Mouse (Mus musculus): ENCODE results near the gene Hist1h2an. TPM values are rescaled to one million over a fixed set of nuclear protein-coding genes. Genes with fewer than 3 reads are reported as not detected.
"Not testable (repeated sequence)": the region's sequence is repeated elsewhere in the genome, so short reads cannot be mapped to it uniquely, and the experiment has no call there.

Gene Hist1h2an
- polyA plus RNA-seq, 1 experiment from 2014 or later, result 15.9 TPM

- H3K27ac ChIP-seq, result peak overlapping the region; percentile 100
- DNase-seq, result peak; percentile 68
- not testable (repeated sequence) for H3K36me3 ChIP-seq; H3K27me3 ChIP-seq; H3K9me3 ChIP-seq (replicated peaks)
- WGBS (ENCODE audit: insufficient replicate concordance), result 1% methylated on average over 15 of the region's 35 CpGs
- H3K4me2 ChIP-seq, result peak overlapping the region; percentile 74
- H3K4me1 ChIP-seq (replicated peaks), result peaks cover 47% of the 10 kb centered on the region
- H3K9ac ChIP-seq, result peak overlapping the region; percentile 78
- H3K4me3 ChIP-seq (replicated peaks), result peak overlapping the region; percentile 60
- ATAC-seq (ENCODE audit: low read depth), result peak; percentile 4
Observed at GRCm38 (mm10) chr13:21782361-21783254, 4.4 kb downstream of the Hist1h2an start.

GRCm38 (mm10) chr13:21781639-21782038, 5.4 kb downstream of the Hist1h2an start:
- no peaks in the 10 kb centered on the region for H3K36me3 ChIP-seq
- H3K4me1 ChIP-seq (replicated peaks), result peaks cover 56% of the 10 kb centered on the region
- no peak for DNase-seq
- no peak for ATAC-seq (ENCODE audit: low read depth)
- 75% methylated on average over 1 of the region's 1 CpGs for WGBS (ENCODE audit: insufficient replicate concordance)
- H3K4me2 ChIP-seq, result peak overlapping the region; percentile 74
- no peaks in the 10 kb centered on the region for H3K9me3 ChIP-seq (replicated peaks)
- H3K27ac ChIP-seq, result peak overlapping the region; percentile 100
- no peaks in the 10 kb centered on the region for H3K27me3 ChIP-seq
- peak overlapping the region; percentile 64 for H3K9ac ChIP-seq
- peak overlapping the region; percentile 35; the same call in 1 of the 2 replicates for H3K4me3 ChIP-seq (replicated peaks)

- no peaks in the 10 kb centered on the region for H3K27me3 ChIP-seq
- no peaks in the 10 kb centered on the region for H3K36me3 ChIP-seq
- H3K27ac ChIP-seq, result peak overlapping the region; percentile 100
- H3K4me2 ChIP-seq, result peak overlapping the region; percentile 91
- no peak for DNase-seq
- peaks cover 59% of the 10 kb centered on the region for H3K4me1 ChIP-seq (replicated peaks)
- no peaks in the 10 kb centered on the region for H3K9me3 ChIP-seq (replicated peaks)
- H3K4me3 ChIP-seq (replicated peaks), result peak overlapping the region; percentile 73
- peak overlapping the region; percentile 93 for H3K9ac ChIP-seq
- no peak for ATAC-seq (ENCODE audit: low read depth)
- WGBS (ENCODE audit: insufficient replicate concordance), result 29% methylated on average over 6 of the region's 6 CpGs
Observed at GRCm38 (mm10) chr13:21781021-21781555, 5.9 kb downstream of the Hist1h2an start.

- Histone ChIP-seq H3K27me3 (no peaks in the 10 kb centered on the region), H3K27ac (peak within 1 kb of the TSS; percentile 100), H3K36me3 (no peaks in the 10 kb centered on the region), H3K4me2 (peak within 1 kb of the TSS; percentile 91), H3K4me1 (replicated peaks) (peaks cover 57% of the 10 kb centered on the region), H3K4me3 (replicated peaks) (peak within 1 kb of the TSS; percentile 73), H3K9ac (peak within 1 kb of the TSS; percentile 93), H3K9me3 (replicated peaks) (no peaks in the 10 kb centered on the region)
- ATAC-seq (ENCODE audit: low read depth), result peak; percentile 54
- under 1% methylated on average over 44 of the region's 44 CpGs for WGBS (ENCODE audit: insufficient replicate concordance)
- peak; percentile 87 for DNase-seq
Observed at GRCm38 (mm10) chr13:21779767-21780731, 7.0 kb downstream of the Hist1h2an start, which contains the start of gene Hist1h1b. TSS of gene Hist1h1b (minus strand) at chr13:21780625.

- H3K36me3 ChIP-seq, result 0 out of 2 replicates have a peak, but pooled peaks cover 3% of the 10 kb centered on the region
- no peaks in the 10 kb centered on the region for H3K27me3 ChIP-seq
- WGBS (ENCODE audit: insufficient replicate concordance), result 3% methylated on average over 33 of the region's 33 CpGs
- H3K9me3 ChIP-seq (replicated peaks), result no peaks in the 10 kb centered on the region
- peak overlapping the region; percentile 73 for H3K4me3 ChIP-seq (replicated peaks)
- ATAC-seq (ENCODE audit: low read depth) (peak; percentile 70), DNase-seq (peak; percentile 78)
- H3K4me1 ChIP-seq (replicated peaks), result peaks cover 54% of the 10 kb centered on the region
- peak overlapping the region; percentile 100 for H3K27ac ChIP-seq
- peak overlapping the region; percentile 93 for H3K9ac ChIP-seq
- peak overlapping the region; percentile 91 for H3K4me2 ChIP-seq
Observed at GRCm38 (mm10) chr13:21778814-21779766, 7.9 kb downstream of the Hist1h2an start.

- no peaks in the 10 kb centered on the region for H3K9me3 ChIP-seq (replicated peaks)
- no peaks in the 10 kb centered on the region for H3K36me3 ChIP-seq
- no peaks in the 10 kb centered on the region for H3K27me3 ChIP-seq
- peak overlapping the region; percentile 99 for H3K27ac ChIP-seq
- peak overlapping the region; percentile 70 for H3K9ac ChIP-seq
- ATAC-seq (ENCODE audit: low read depth) (no peak), DNase-seq (no peak)
- H3K4me2 ChIP-seq, result peak overlapping the region; percentile 64
- 78% methylated on average over 1 of the region's 1 CpGs for WGBS (ENCODE audit: insufficient replicate concordance)
- peak overlapping the region; percentile 50 for H3K4me3 ChIP-seq (replicated peaks)
- H3K4me1 ChIP-seq (replicated peaks), result peaks cover 27% of the 10 kb centered on the region
Observed at GRCm38 (mm10) chr13:21755707-21756106, 31.3 kb downstream of the Hist1h2an start.

GRCm38 (mm10) chr13:21754294-21755001, 32.6 kb downstream of the Hist1h2an start:
- not testable (repeated sequence) for H3K9me3 ChIP-seq (replicated peaks); H3K36me3 ChIP-seq; H3K27me3 ChIP-seq
- H3K27ac ChIP-seq, result peak overlapping the region; percentile 99
- peak; percentile 61 for DNase-seq
- H3K4me3 ChIP-seq (replicated peaks), result peak overlapping the region; percentile 56
- H3K4me1 ChIP-seq (replicated peaks), result peaks cover 27% of the 10 kb centered on the region
- H3K9ac ChIP-seq, result peak overlapping the region; percentile 75
- ATAC-seq (ENCODE audit: low read depth), result peak; percentile 20
- WGBS (ENCODE audit: insufficient replicate concordance), result under 1% methylated on average over 20 of the region's 26 CpGs
- H3K4me2 ChIP-seq, result peak overlapping the region; percentile 78

GRCm38 (mm10) chr13:21753524-21754285, 33.3 kb downstream of the Hist1h2an start, which contains the start of the genes Hist1h2ak and Hist1h2bn:
TSS of gene Hist1h2ak (minus strand) at chr13:21753827.
TSS of gene Hist1h2bn (plus strand) at chr13:21754123.
- peaks cover 31% of the 10 kb centered on the region for H3K4me1 ChIP-seq (replicated peaks)
- peak within 1 kb of the TSS; percentile 58 for H3K4me3 ChIP-seq (replicated peaks)
- H3K36me3 ChIP-seq; H3K9me3 ChIP-seq (replicated peaks); H3K27me3 ChIP-seq: not testable (repeated sequence)
- peak within 1 kb of the TSS; percentile 83 for H3K9ac ChIP-seq
- peak; percentile 92 for DNase-seq
- H3K4me2 ChIP-seq, result peak within 1 kb of the TSS; percentile 78
- peak; percentile 81 for ATAC-seq (ENCODE audit: low read depth)
- H3K27ac ChIP-seq, result peak within 1 kb of the TSS; percentile 99
- 1% methylated on average over 48 of the region's 50 CpGs for WGBS (ENCODE audit: insufficient replicate concordance)

- Histone ChIP-seq H3K27me3 (no peaks in the 10 kb centered on the region), H3K4me2 (peak overlapping the region; percentile 78), H3K9ac (peak overlapping the region; percentile 83), H3K36me3 (no peaks in the 10 kb centered on the region), H3K4me1 (replicated peaks) (peaks cover 35% of the 10 kb centered on the region), H3K9me3 (replicated peaks) (no peaks in the 10 kb centered on the region), H3K27ac (peak overlapping the region; percentile 99), H3K4me3 (replicated peaks) (peak overlapping the region; percentile 58)
- under 1% methylated on average over 10 of the region's 10 CpGs for WGBS (ENCODE audit: insufficient replicate concordance)
- DNase-seq (no peak), ATAC-seq (ENCODE audit: low read depth) (no peak)
Observed at GRCm38 (mm10) chr13:21753051-21753523, 33.9 kb downstream of the Hist1h2an start.

Measured in liver, embryonic 13.5 days (tissue).